Mouse (Mus musculus): ENCODE results near the gene Sh3pxd2a. TPM values are rescaled to one million over a fixed set of nuclear protein-coding genes. Genes with fewer than 3 reads are reported as not detected.

Sh3pxd2a gene
- polyA plus RNA-seq, 1 experiment from 2014 or later: 0.82 TPM

- TF ChIP-seq CTCF (IDR thresholded peaks at IDR 0.05; ENCODE audit: low read depth): no peak
- no peak for TF ChIP-seq EP300 (IDR thresholded peaks at IDR 0.05; ENCODE audit: low read depth)
- Histone ChIP-seq H3K36me3 (replicated peaks; ENCODE audit: insufficient read depth, low read length) (no peaks in the 10 kb centered on the region), H3K4me2 (ENCODE audit: low read depth, low read length) (no peak overlapping the region), H3K27ac (ENCODE audit: low read depth) (no peak overlapping the region), H3K9me3 (ENCODE audit: low read length) (no peaks in the 10 kb centered on the region), H3K4me3 (ENCODE audit: low read depth, low read length) (no peak overlapping the region), H3K27me3 (ENCODE audit: insufficient read depth, low read length) (no peaks in the 10 kb centered on the region), H3K4me1 (ENCODE audit: insufficient read depth) (no peaks in the 10 kb centered on the region), H3K9ac (replicated peaks) (no peak overlapping the region)
- ATAC-seq (no peak), DNase-seq (no peak)
- 83% methylated on average over 12 of the region's 12 CpGs for WGBS (ENCODE audit: insufficient replicate concordance)
These were observed 48.0 kb downstream of the Sh3pxd2a start for GRCm38 (mm10) chr19:47416161-47416560.

GRCm38 (mm10) chr19:47414142-47414905 lies 49.9 kb downstream of the Sh3pxd2a start:
- H3K27me3 ChIP-seq (ENCODE audit: insufficient read depth, low read length): no peaks in the 10 kb centered on the region
- TF ChIP-seq CTCF (IDR thresholded peaks at IDR 0.05; ENCODE audit: low read depth) (no peak), EP300 (IDR thresholded peaks at IDR 0.05; ENCODE audit: low read depth) (no peak)
- no peak overlapping the region for H3K27ac ChIP-seq (ENCODE audit: low read depth)
- 75% methylated on average over 13 of the region's 13 CpGs for WGBS (ENCODE audit: insufficient replicate concordance)
- no peak for ATAC-seq
- H3K4me3 ChIP-seq (ENCODE audit: low read depth, low read length): no peak overlapping the region
- DNase-seq: no peak
- no peaks in the 10 kb centered on the region for H3K36me3 ChIP-seq (replicated peaks; ENCODE audit: insufficient read depth, low read length)
- H3K4me2 ChIP-seq (ENCODE audit: low read depth, low read length): no peak overlapping the region
- H3K4me1 ChIP-seq (ENCODE audit: insufficient read depth): peaks cover 2% of the 10 kb centered on the region
- no peaks in the 10 kb centered on the region for H3K9me3 ChIP-seq (ENCODE audit: low read length)
- no peak overlapping the region for H3K9ac ChIP-seq (replicated peaks)

DNA sequence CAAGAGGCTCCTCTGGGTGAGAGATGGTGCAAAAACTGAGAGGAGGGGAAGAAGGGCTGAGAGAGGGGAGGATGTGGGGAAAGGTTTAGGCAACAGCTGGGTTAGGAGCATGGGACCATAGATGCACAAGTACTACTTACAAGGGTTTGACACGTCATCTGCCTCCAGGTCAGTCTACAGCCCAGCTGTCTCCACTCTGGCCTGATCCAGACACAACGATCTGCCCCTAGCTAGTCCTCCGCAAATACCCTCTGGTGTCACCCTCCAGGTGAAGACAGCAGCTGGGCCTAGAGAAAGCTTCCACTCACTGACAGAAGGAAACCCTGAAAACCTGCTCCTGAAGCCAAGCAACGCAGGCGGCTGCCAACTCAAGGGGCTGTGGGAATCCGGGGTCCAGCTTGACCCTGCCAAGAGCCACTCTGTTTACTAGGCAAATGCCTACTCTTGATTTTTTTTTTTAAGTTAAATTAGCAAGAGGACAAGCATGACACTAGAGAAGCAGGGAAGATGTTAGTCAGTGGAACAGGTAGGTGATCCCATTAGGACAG lies 50.7 kb downstream of the Sh3pxd2a start:
- 88% methylated on average over 6 of the region's 6 CpGs for WGBS (ENCODE audit: insufficient replicate concordance)
- DNase-seq: no peak
- Histone ChIP-seq H3K4me2 (ENCODE audit: low read depth, low read length) (no peak overlapping the region), H3K9ac (replicated peaks) (no peak overlapping the region), H3K4me1 (ENCODE audit: insufficient read depth) (peaks cover 5% of the 10 kb centered on the region), H3K36me3 (replicated peaks; ENCODE audit: insufficient read depth, low read length) (no peaks in the 10 kb centered on the region), H3K27ac (ENCODE audit: low read depth) (no peak overlapping the region), H3K4me3 (ENCODE audit: low read depth, low read length) (no peak overlapping the region), H3K27me3 (ENCODE audit: insufficient read depth, low read length) (no peaks in the 10 kb centered on the region), H3K9me3 (ENCODE audit: low read length) (no peaks in the 10 kb centered on the region)
- TF ChIP-seq EP300 (IDR thresholded peaks at IDR 0.05; ENCODE audit: low read depth) (no peak), CTCF (IDR thresholded peaks at IDR 0.05; ENCODE audit: low read depth) (no peak)
- ATAC-seq: no peak

- Histone ChIP-seq H3K9ac (replicated peaks) (no peak overlapping the region), H3K4me1 (ENCODE audit: insufficient read depth) (peaks cover 5% of the 10 kb centered on the region), H3K4me3 (ENCODE audit: low read depth, low read length) (no peak overlapping the region), H3K9me3 (ENCODE audit: low read length) (no peaks in the 10 kb centered on the region), H3K36me3 (replicated peaks; ENCODE audit: insufficient read depth, low read length) (no peaks in the 10 kb centered on the region), H3K27me3 (ENCODE audit: insufficient read depth, low read length) (no peaks in the 10 kb centered on the region), H3K4me2 (ENCODE audit: low read depth, low read length) (no peak overlapping the region), H3K27ac (ENCODE audit: low read depth) (no peak overlapping the region)
- no peak for TF ChIP-seq EP300 (IDR thresholded peaks at IDR 0.05; ENCODE audit: low read depth)
- TF ChIP-seq CTCF (IDR thresholded peaks at IDR 0.05; ENCODE audit: low read depth): peak; percentile 21; the same call in 1 of the 2 replicates
- DNase-seq (no peak), ATAC-seq (no peak)
- WGBS (ENCODE audit: insufficient replicate concordance): 53% methylated on average over 11 of the region's 11 CpGs
These were observed 51.5 kb downstream of the Sh3pxd2a start for GRCm38 (mm10) chr19:47412566-47413248.

DNA sequence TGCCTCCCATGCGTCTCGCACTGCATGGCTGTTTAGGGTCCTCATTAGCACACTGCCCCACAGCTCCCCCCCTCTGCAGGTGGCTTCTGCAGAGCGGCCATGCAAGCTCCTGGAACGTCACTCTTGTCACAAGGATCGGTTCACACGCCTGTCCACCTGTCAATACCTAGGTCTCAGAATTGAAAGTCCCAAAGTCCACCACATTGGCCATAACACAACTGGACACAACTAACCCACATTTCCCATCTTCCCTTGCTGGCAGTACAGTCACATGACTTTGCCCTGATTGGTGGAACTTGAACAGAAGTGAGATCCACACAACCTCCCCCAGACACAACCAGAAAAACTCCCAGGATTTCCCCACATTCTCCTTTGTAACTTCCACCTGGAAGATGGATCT lies 53.9 kb downstream of the Sh3pxd2a start:
- H3K4me2 ChIP-seq (ENCODE audit: low read depth, low read length): no peak overlapping the region
- no peak overlapping the region for H3K27ac ChIP-seq (ENCODE audit: low read depth)
- no peaks in the 10 kb centered on the region for H3K36me3 ChIP-seq (replicated peaks; ENCODE audit: insufficient read depth, low read length)
- TF ChIP-seq CTCF (IDR thresholded peaks at IDR 0.05; ENCODE audit: low read depth): no peak
- no peak for TF ChIP-seq EP300 (IDR thresholded peaks at IDR 0.05; ENCODE audit: low read depth)
- ATAC-seq (no peak), DNase-seq (no peak)
- H3K4me3 ChIP-seq (ENCODE audit: low read depth, low read length): no peak overlapping the region
- H3K9me3 ChIP-seq (ENCODE audit: low read length): no peaks in the 10 kb centered on the region
- H3K27me3 ChIP-seq (ENCODE audit: insufficient read depth, low read length): no peaks in the 10 kb centered on the region
- H3K4me1 ChIP-seq (ENCODE audit: insufficient read depth): peaks cover 23% of the 10 kb centered on the region
- WGBS (ENCODE audit: insufficient replicate concordance): 74% methylated on average over 6 of the region's 6 CpGs
- no peak overlapping the region for H3K9ac ChIP-seq (replicated peaks)

DNA sequence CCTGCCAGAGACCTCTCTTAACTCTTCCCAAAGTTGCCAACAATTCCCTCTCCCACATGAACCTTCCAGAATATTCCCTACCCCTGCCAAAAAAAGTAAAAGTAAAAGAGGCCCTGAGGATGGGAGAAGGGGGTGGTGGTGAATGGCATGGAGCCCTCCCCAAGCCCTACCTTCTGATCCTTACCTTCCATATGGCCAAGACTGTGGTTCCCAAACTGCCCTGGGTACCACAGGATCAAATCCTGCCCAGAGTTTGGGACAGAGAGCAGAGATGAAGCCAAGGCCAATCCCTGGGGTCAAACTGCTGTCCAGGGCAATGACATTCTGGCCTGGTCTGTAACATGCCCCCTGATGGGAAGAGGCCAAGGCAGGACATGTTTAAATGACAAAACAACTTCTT lies 55.1 kb downstream of the Sh3pxd2a start:
- Histone ChIP-seq H3K27me3 (ENCODE audit: insufficient read depth, low read length) (no peaks in the 10 kb centered on the region), H3K9me3 (ENCODE audit: low read length) (no peaks in the 10 kb centered on the region), H3K27ac (ENCODE audit: low read depth) (no peak overlapping the region), H3K36me3 (replicated peaks; ENCODE audit: insufficient read depth, low read length) (no peaks in the 10 kb centered on the region), H3K4me3 (ENCODE audit: low read depth, low read length) (no peak overlapping the region), H3K9ac (replicated peaks) (no peak overlapping the region), H3K4me1 (ENCODE audit: insufficient read depth) (peaks cover 23% of the 10 kb centered on the region), H3K4me2 (ENCODE audit: low read depth, low read length) (no peak overlapping the region)
- DNase-seq (no peak), ATAC-seq (no peak)
- TF ChIP-seq CTCF (IDR thresholded peaks at IDR 0.05; ENCODE audit: low read depth): no peak
- no peak for TF ChIP-seq EP300 (IDR thresholded peaks at IDR 0.05; ENCODE audit: low read depth)

All from liver, postnatal 0 days (tissue).